Mouse (Mus musculus) kidney, postnatal 0 days (tissue): ENCODE measurements around the gene Rtp4. TPM values are rescaled to one million over a fixed set of nuclear protein-coding genes. Genes with fewer than 3 reads are reported as not detected.

ENCODE experiments used
- ATAC-seq: fragments of 200-750 bp; cut with Nextera tagmentation; replicated peaks from 2 replicates; pipeline ENCODE4 v1.8.0; 2017; ENCODE audit warnings: low read depth, moderate number of reproducible peaks, moderate TSS enrichment, moderate library complexity; ENCODE audit not compliant: low FRiP score
- DNase-seq: peaks from one replicate; pipeline ENCODE4 v3.0.0-alpha.2; 2016; ENCODE audit warnings: low spot score
- H3K27ac ChIP-seq: fragments of 300-500 bp; sonication (generic); 2 replicates; pipeline ENCODE4 v1.5.1; 2014; ENCODE audit warnings: mild to moderate bottlenecking
- H3K27me3 ChIP-seq: fragments of 300-500 bp; sonication (generic); 2 replicates; pipeline ENCODE4 v1.6.1; 2014; ENCODE audit warnings: low read length, mixed read lengths; ENCODE audit not compliant: insufficient read depth
- H3K36me3 ChIP-seq: fragments of 300-500 bp; sonication (generic); 2 replicates; pipeline ENCODE4 v1.6.1; 2014; ENCODE audit warnings: low read length, mixed read lengths; ENCODE audit not compliant: insufficient read depth
- H3K4me1 ChIP-seq: fragments of 300-500 bp; sonication (generic); replicated peaks from 2 replicates; pipeline ENCODE4 v1.6.1; 2014; ENCODE audit warnings: antibody characterized with exemption, low read length, mixed read lengths; ENCODE audit not compliant: insufficient read depth
- H3K4me2 ChIP-seq: fragments of 300-500 bp; sonication (generic); 2 replicates; pipeline ENCODE4 v1.6.1; 2014; ENCODE audit warnings: mild to moderate bottlenecking, low read length, moderate library complexity, mixed read lengths
- H3K4me3 ChIP-seq: fragments of 300-500 bp; sonication (generic); replicated peaks from 2 replicates; pipeline ENCODE4 v1.5.1; 2014; ENCODE audit warnings: low read depth, low read length
- H3K9ac ChIP-seq: fragments of 300-500 bp; sonication (generic); 2 replicates; pipeline ENCODE4 v1.6.1; 2014; ENCODE audit warnings: low read depth, low read length
- H3K9me3 ChIP-seq: fragments of 300-500 bp; sonication (generic); replicated peaks from 2 replicates; pipeline ENCODE4 v1.6.1; 2016; ENCODE audit warnings: low read length, inconsistent platforms, mixed read lengths
- CTCF ChIP-seq: IDR thresholded peaks from 2 replicates; pipeline ENCODE4 v1.5.1; 2016; ENCODE audit warnings: antibody characterized with exemption, low read depth, mild to moderate bottlenecking, moderate library complexity
- WGBS: fragments of 180-500 bp; shearing (Covaris S2); extraction: QIAGEN DNeasy Blood & Tissue Kit; methylation state at CpG from one replicate; pipeline ENCODE4 v1.1.7; 2014; 5-methylcytosine and 5-hydroxymethylcytosine counted together
- polyA plus RNA-seq: library from polyadenylated mRNA; unstranded; fragments of >200 nt; fragmentation: Nextera tagmentation; extraction: Ambion mirVana; gene quantifications from 2 replicates; pipeline ENCODE4 v1.2.1, GENCODE M21; 2015

Gene Rtp4
- polyA plus RNA-seq: 38.1 and 50.7 TPM in 2 replicates

DNA sequence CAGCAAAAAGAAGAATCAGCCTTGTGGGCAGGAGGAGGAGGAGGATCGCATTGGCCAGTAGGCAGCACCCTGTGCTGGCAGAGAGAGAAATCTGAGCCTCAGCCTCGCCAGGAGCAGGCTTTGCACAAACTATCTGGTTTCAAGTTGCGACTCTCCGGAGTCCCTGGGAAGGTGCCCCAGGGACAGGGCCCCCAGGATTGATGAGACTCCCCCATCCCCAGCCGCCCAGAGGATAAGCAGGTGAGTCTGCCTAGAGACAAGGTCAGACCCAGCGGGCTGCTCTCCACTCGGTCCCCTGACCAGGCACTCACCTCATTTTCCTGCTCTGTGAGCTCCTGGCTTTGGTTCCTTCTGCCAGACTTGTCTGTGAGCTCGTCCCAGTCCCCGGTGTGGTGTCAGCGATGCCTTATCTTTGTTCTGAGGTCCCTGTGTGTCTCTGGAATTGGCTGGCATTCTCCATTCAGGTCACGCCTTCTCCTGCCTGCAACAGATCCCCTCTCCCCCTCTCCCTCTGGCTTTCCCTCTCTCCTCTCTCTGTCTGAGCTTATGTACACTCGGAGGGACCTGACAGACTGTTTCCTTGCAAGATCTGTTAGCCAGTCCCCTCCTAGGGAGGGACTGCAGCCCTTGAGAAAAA lies at the start of gene Rtp4, which contains the start of gene Masp1:
Gene Rtp4 (plus strand): TSS at position 57 of the 637 bp plus-strand sequence.
Gene Masp1 (minus strand): TSS at position 581 of the 637 bp plus-strand sequence.
- DNase-seq (peak; percentile 83), ATAC-seq (peak; percentile 76)
- TF ChIP-seq CTCF: no peak
- 3% methylated on average over 12 of the region's 12 CpGs for WGBS
- Histone ChIP-seq H3K4me2 (peak within 1 kb of the TSS; percentile 52), H3K9me3 (no peaks in the 10 kb centered on the region), H3K27me3 (no peaks in the 10 kb centered on the region), H3K4me1 (peaks cover 6% of the 10 kb centered on the region), H3K27ac (peak within 1 kb of the TSS; percentile 32), H3K9ac (peak within 1 kb of the TSS; percentile 53), H3K36me3 (no peaks in the 10 kb centered on the region), H3K4me3 (peak within 1 kb of the TSS; percentile 23)

DNA sequence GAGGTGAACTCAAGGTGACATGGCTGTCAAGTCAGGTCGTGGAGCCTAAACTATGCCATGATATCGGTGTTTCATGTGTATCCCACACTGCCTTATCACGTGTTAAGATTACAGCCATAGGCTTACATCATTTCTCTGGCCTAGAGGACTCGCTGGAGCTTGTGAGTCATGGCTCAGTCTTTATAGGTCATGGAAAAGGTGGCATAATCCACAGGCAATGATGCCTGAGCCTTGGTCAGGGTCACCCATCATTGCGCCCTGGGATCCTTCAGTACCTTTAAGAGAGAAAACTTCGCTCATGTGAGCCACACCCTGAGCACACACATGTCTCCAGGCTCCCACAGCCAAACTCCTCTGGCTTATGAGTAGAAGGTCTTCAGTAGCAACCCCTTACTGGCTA lies 48.5 kb upstream of the Rtp4 start:
- Histone ChIP-seq H3K36me3 (no peaks in the 10 kb centered on the region), H3K4me3 (no peak overlapping the region), H3K4me1 (no peaks in the 10 kb centered on the region), H3K9me3 (no peaks in the 10 kb centered on the region), H3K4me2 (no peak overlapping the region), H3K9ac (no peak overlapping the region), H3K27ac (no peak overlapping the region), H3K27me3 (no peaks in the 10 kb centered on the region)
- DNase-seq: no peak
- no peak for TF ChIP-seq CTCF
- no peak for ATAC-seq
- WGBS: 90% methylated on average over 6 of the region's 6 CpGs

GRCm38 (mm10) chr16:23472046-23472445 lies 48.0 kb upstream of the Rtp4 start:
- Histone ChIP-seq H3K27me3 (no peaks in the 10 kb centered on the region), H3K36me3 (no peaks in the 10 kb centered on the region), H3K4me2 (no peak overlapping the region), H3K4me1 (no peaks in the 10 kb centered on the region), H3K9me3 (no peaks in the 10 kb centered on the region), H3K4me3 (no peak overlapping the region), H3K9ac (no peak overlapping the region), H3K27ac (no peak overlapping the region)
- DNase-seq: no peak
- WGBS: 43% methylated on average over 3 of the region's 3 CpGs
- no peak for TF ChIP-seq CTCF
- no peak for ATAC-seq

DNA sequence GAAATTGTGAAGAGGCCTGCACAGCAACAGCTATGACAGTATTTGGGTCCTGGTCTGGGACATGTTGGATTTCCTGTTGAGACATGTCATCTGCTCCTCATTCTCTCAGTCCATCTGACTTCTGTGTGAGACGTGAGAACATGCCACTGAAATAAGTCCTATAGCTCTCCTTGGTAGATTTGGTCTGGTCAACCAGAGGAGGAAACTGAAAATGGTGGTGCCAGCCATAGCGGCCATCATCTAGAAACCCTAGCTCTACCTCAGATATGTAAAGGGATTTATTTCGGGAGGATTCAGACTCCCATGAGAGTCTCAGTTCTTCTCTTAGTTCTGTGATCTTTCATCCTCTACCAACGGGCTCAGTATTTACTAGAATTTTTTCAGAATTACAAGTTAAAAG lies 44.4 kb upstream of the Rtp4 start:
- TF ChIP-seq CTCF: no peak
- 90% methylated on average over 4 of the region's 4 CpGs for WGBS
- DNase-seq: no peak

DNA sequence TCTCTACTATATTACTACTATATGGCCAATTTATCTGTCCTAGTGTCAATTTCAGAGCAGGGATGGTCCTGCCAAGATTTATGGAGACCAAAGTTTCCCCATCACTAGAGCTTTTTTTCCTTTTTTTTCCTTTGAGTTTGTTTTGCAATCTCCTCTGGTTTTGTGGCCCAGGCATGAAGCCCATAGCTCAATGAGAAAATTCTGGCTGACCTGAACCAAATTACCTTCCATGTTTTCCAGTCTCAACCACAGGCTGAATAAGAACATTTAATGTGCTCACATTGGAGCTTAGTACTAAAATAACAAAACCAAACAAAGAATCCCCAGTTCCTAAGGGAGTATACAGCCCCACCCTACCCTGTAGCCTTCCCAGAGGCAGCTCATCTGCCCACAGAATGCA lies 43.5 kb upstream of the Rtp4 start:
- no peaks in the 10 kb centered on the region for H3K27me3 ChIP-seq
- no peaks in the 10 kb centered on the region for H3K4me1 ChIP-seq
- no peaks in the 10 kb centered on the region for H3K36me3 ChIP-seq
- no peaks in the 10 kb centered on the region for H3K9me3 ChIP-seq
- no peak for TF ChIP-seq CTCF
- H3K4me2 ChIP-seq: no peak overlapping the region
- DNase-seq: no peak
- ATAC-seq: no peak
- no peak overlapping the region for H3K9ac ChIP-seq
- H3K4me3 ChIP-seq: no peak overlapping the region
- H3K27ac ChIP-seq: no peak overlapping the region

More for the DNA sequence above, 44.4 kb upstream of the Rtp4 start:
- H3K9ac ChIP-seq: no peak overlapping the region
- no peaks in the 10 kb centered on the region for H3K36me3 ChIP-seq
- no peak overlapping the region for H3K4me3 ChIP-seq
- no peaks in the 10 kb centered on the region for H3K4me1 ChIP-seq
- H3K27me3 ChIP-seq: no peaks in the 10 kb centered on the region
- no peak for ATAC-seq
- H3K27ac ChIP-seq: no peak overlapping the region
- H3K4me2 ChIP-seq: no peak overlapping the region
- H3K9me3 ChIP-seq: no peaks in the 10 kb centered on the region

DNA sequence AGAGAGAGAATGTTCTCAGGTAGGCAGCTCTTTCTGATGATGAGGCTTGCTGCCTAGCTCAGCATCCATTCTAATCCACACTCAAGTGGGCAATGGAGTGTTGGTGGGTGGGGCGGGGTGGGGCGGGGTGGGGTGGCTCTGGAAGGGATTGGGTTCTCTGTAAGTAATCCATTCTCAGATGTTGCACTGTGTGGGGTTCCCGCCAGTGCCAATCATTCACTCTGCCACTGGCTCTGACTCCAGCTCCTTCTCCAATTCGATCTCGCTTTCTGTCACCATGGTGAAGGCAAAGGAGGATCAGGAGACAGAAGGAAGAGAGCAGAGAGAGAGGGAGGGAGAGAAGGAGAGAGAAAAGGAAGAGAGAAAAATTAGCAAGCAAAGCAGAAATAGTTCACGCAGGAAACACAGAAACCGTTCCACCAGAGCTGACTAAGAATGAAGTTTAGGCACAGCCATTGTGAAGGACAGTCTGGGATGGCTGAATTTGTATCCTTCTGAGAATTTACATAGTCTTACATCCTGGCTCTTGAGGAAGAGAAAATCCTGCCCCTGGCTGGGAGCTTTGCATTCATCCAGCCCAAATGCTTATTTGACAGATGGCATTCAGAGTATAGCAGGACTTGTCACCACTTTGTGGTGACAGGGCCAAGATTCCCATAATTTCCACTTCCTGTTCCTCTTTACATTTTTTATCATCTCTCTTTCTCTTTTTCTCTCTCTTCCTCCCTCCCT lies 40.1 kb upstream of the Rtp4 start:
- Histone ChIP-seq H3K9ac (no peak overlapping the region), H3K4me1 (no peaks in the 10 kb centered on the region), H3K36me3 (no peaks in the 10 kb centered on the region), H3K27me3 (no peaks in the 10 kb centered on the region), H3K27ac (no peak overlapping the region), H3K9me3 (no peaks in the 10 kb centered on the region), H3K4me3 (no peak overlapping the region), H3K4me2 (no peak overlapping the region)
- no peak for TF ChIP-seq CTCF
- DNase-seq (no peak), ATAC-seq (no peak)
- 77% methylated on average over 7 of the region's 7 CpGs for WGBS
